Mouse (Mus musculus): ENCODE results near the gene 4930453N24Rik. TPM values are rescaled to one million over a fixed set of nuclear protein-coding genes. Genes with fewer than 3 reads are reported as not detected.
A peak's percentile ranks its signal among the peaks of the same experiment; 100 is the strongest.

Gene 4930453N24Rik
- 21.3 and 21.8 TPM in 2 replicates for polyA plus RNA-seq (2015; fragmentation: Nextera tagmentation; extraction: Ambion mirVana)

DNA sequence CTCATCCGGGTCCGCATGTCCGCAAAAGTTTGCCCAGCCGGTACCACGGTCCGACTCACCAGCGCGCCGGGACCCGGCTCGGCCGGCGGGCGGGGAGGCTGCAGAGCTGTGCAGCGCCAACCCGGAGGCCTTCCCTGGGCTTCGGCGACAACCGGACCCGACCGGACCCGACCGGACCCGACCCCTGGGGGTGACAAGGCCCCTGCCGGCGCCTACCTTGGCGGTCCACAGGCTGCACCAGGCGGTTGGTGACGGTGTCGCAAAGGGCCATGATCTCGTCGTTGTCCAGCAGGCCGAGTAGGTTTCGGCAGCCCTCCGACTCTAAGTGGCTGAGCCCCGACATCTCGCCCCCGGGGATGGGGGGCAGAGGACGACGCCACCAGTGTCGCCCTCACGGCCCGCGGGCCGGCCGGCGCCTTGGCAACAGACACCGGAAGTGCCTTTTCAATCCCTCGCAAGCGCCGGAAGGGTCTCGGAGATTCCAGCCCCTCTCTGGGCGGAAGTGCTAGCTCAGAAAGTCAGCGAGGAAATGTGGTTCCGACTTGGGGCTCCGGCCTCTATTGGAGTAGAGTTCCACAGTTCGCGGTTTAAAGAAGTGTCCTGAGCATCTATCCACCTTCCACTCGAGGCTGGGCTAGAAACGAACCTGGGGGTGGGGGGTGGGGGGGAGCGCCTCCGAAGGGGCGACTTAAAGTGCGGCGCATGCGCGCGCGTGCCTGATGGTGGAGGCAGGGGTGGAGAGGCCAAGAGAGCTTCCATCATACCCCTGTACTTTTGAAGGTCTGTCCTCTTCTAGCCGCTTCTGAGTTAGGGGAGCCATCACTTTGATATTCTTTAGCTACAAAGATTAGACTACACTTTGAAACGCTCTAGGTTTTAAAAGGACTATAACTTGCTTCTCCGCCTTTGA is at the start of gene 4930453N24Rik:
Gene 4930453N24Rik, minus strand, starts transcription at position 641 of the 910 bp plus-strand sequence.
- peak within 1 kb of the TSS; percentile 64 for H3K4me2 ChIP-seq (ENCODE audit: low read depth, low read length)
- peak within 1 kb of the TSS; percentile 88 for H3K27ac ChIP-seq (ENCODE audit: low read length)
- peak; percentile 96 for ATAC-seq (ENCODE audit: low read depth)
- WGBS = 2% methylated on average over 72 of the region's 72 CpGs
- peak within 1 kb of the TSS; percentile 94 for H3K9ac ChIP-seq (ENCODE audit: low read length)
- H3K4me3 ChIP-seq (ENCODE audit: low read length) = peak within 1 kb of the TSS; percentile 91
- no peaks in the 10 kb centered on the region; the same call in 1 of the 2 replicates for H3K4me1 ChIP-seq (replicated peaks; ENCODE audit: control insufficient read depth, insufficient read depth, low read length)
- H3K36me3 ChIP-seq (ENCODE audit: control insufficient read depth, insufficient read depth, low read length) = peaks cover 4% of the 10 kb centered on the region; the same call in 1 of the 2 replicates
- H3K27me3 ChIP-seq (ENCODE audit: control insufficient read depth, insufficient read depth, low read depth, low read length) = no peaks in the 10 kb centered on the region
- no peaks in the 10 kb centered on the region for H3K9me3 ChIP-seq (ENCODE audit: control insufficient read depth, low read length)

- 91% methylated on average over 3 of the region's 3 CpGs for WGBS
- Histone ChIP-seq H3K27me3 (ENCODE audit: control insufficient read depth, insufficient read depth, low read depth, low read length) (no peaks in the 10 kb centered on the region), H3K4me3 (ENCODE audit: low read length) (no peak overlapping the region), H3K36me3 (ENCODE audit: control insufficient read depth, insufficient read depth, low read length) (peaks cover 7% of the 10 kb centered on the region), H3K9ac (ENCODE audit: low read length) (no peak overlapping the region), H3K27ac (ENCODE audit: low read length) (no peak overlapping the region), H3K4me1 (replicated peaks; ENCODE audit: control insufficient read depth, insufficient read depth, low read length) (no peaks in the 10 kb centered on the region), H3K4me2 (ENCODE audit: low read depth, low read length) (no peak overlapping the region), H3K9me3 (ENCODE audit: control insufficient read depth, low read length) (no peaks in the 10 kb centered on the region)
- no peak for ATAC-seq (ENCODE audit: low read depth)
These were observed 46.3 kb upstream of the 4930453N24Rik start for GRCm38 (mm10) chr16:64817094-64817765.

DNA sequence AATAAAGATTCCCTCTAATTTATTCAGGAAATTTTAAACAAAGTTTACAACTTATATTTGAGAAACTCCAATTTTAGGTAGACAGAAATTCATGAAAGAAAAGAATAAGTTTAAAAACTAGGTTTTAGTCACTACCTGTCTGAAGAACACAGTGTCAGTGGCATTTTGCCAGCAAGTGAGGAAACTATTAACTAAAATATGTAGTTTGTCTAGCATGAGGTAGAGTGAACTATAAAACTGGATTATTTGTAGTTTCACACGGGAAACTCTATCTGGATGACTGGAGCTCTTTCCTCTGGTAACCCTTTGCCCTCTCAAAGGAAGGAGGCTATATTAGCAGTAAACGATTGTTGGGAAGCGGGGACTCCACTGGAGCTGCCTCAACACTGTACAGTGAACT is 32.1 kb upstream of the 4930453N24Rik start:
- Histone ChIP-seq H3K4me2 (ENCODE audit: low read depth, low read length) (no peak overlapping the region), H3K9ac (ENCODE audit: low read length) (no peak overlapping the region), H3K4me3 (ENCODE audit: low read length) (no peak overlapping the region), H3K4me1 (replicated peaks; ENCODE audit: control insufficient read depth, insufficient read depth, low read length) (no peaks in the 10 kb centered on the region), H3K9me3 (ENCODE audit: control insufficient read depth, low read length) (no peaks in the 10 kb centered on the region), H3K36me3 (ENCODE audit: control insufficient read depth, insufficient read depth, low read length) (peaks cover 8% of the 10 kb centered on the region), H3K27me3 (ENCODE audit: control insufficient read depth, insufficient read depth, low read depth, low read length) (no peaks in the 10 kb centered on the region), H3K27ac (ENCODE audit: low read length) (no peak overlapping the region)
- WGBS = 62% methylated on average over 3 of the region's 3 CpGs
- no peak for ATAC-seq (ENCODE audit: low read depth)

DNA sequence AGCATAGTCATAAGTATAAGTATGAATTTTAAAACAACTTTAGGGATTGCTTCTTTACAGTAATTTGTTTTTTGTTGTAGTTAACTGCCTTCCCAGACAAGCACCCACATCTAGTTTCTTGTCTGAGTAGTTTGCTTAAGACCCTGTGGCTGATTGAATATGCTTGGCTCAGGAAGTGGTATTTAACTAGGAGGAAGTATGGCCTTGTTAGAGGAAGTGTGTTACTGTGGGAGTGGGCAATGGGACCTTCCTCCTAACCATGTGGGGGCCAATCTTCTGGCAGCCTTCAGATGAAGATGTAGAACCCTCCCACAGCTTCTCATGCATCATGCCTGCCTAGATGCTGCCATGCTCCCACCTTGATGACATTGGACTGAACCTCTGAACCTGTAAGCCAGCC is 30.7 kb upstream of the 4930453N24Rik start:
- Histone ChIP-seq H3K4me2 (ENCODE audit: low read depth, low read length) (no peak overlapping the region), H3K9me3 (ENCODE audit: control insufficient read depth, low read length) (no peaks in the 10 kb centered on the region), H3K27me3 (ENCODE audit: control insufficient read depth, insufficient read depth, low read depth, low read length) (no peaks in the 10 kb centered on the region), H3K9ac (ENCODE audit: low read length) (no peak overlapping the region), H3K4me3 (ENCODE audit: low read length) (no peak overlapping the region), H3K36me3 (ENCODE audit: control insufficient read depth, insufficient read depth, low read length) (peaks cover 8% of the 10 kb centered on the region), H3K27ac (ENCODE audit: low read length) (no peak overlapping the region), H3K4me1 (replicated peaks; ENCODE audit: control insufficient read depth, insufficient read depth, low read length) (no peaks in the 10 kb centered on the region)
- no peak for ATAC-seq (ENCODE audit: low read depth)

GRCm38 (mm10) chr16:64800393-64800792 is 29.4 kb upstream of the 4930453N24Rik start:
- no peak overlapping the region for H3K9ac ChIP-seq (ENCODE audit: low read length)
- H3K4me3 ChIP-seq (ENCODE audit: low read length) = no peak overlapping the region
- no peak overlapping the region for H3K27ac ChIP-seq (ENCODE audit: low read length)
- 90% methylated on average over 5 of the region's 5 CpGs for WGBS
- ATAC-seq (ENCODE audit: low read depth) = no peak
- H3K9me3 ChIP-seq (ENCODE audit: control insufficient read depth, low read length) = no peaks in the 10 kb centered on the region
- no peak overlapping the region for H3K4me2 ChIP-seq (ENCODE audit: low read depth, low read length)
- H3K27me3 ChIP-seq (ENCODE audit: control insufficient read depth, insufficient read depth, low read depth, low read length) = no peaks in the 10 kb centered on the region
- H3K36me3 ChIP-seq (ENCODE audit: control insufficient read depth, insufficient read depth, low read length) = peaks cover 6% of the 10 kb centered on the region
- no peaks in the 10 kb centered on the region for H3K4me1 ChIP-seq (replicated peaks; ENCODE audit: control insufficient read depth, insufficient read depth, low read length)

DNA sequence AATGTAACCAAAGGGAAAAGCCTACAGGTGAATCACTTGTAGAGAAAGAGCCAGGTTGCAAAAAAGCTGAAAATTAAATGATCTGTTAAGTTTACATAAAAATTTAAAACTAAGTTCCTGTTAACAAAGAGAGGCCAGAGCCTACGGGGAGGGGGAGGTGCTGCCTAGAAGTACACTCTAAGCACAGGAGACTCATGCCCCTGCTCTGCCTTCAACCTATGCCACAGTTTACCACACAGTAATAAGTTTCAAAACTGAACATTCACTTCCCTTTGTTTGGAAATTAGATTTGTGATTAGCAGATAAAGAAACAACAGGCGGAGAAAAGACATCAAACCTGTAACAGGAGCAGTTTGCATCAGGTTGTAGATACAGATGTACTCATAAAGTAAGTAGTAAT is 23.8 kb upstream of the 4930453N24Rik start:
- Histone ChIP-seq H3K4me1 (replicated peaks; ENCODE audit: control insufficient read depth, insufficient read depth, low read length) (no peaks in the 10 kb centered on the region), H3K36me3 (ENCODE audit: control insufficient read depth, insufficient read depth, low read length) (no peaks in the 10 kb centered on the region), H3K9me3 (ENCODE audit: control insufficient read depth, low read length) (no peaks in the 10 kb centered on the region), H3K27me3 (ENCODE audit: control insufficient read depth, insufficient read depth, low read depth, low read length) (no peaks in the 10 kb centered on the region), H3K4me2 (ENCODE audit: low read depth, low read length) (no peak overlapping the region), H3K4me3 (ENCODE audit: low read length) (no peak overlapping the region), H3K27ac (ENCODE audit: low read length) (no peak overlapping the region), H3K9ac (ENCODE audit: low read length) (no peak overlapping the region)
- WGBS = 70% methylated on average over 2 of the region's 2 CpGs
- no peak for ATAC-seq (ENCODE audit: low read depth)

GRCm38 (mm10) chr16:64789706-64790105 is 18.7 kb upstream of the 4930453N24Rik start:
- Histone ChIP-seq H3K4me3 (ENCODE audit: low read length) (no peak overlapping the region), H3K9me3 (ENCODE audit: control insufficient read depth, low read length) (no peaks in the 10 kb centered on the region), H3K4me1 (replicated peaks; ENCODE audit: control insufficient read depth, insufficient read depth, low read length) (no peaks in the 10 kb centered on the region), H3K9ac (ENCODE audit: low read length) (no peak overlapping the region), H3K27ac (ENCODE audit: low read length) (no peak overlapping the region), H3K36me3 (ENCODE audit: control insufficient read depth, insufficient read depth, low read length) (peaks cover 6% of the 10 kb centered on the region; the same call in 1 of the 2 replicates), H3K27me3 (ENCODE audit: control insufficient read depth, insufficient read depth, low read depth, low read length) (no peaks in the 10 kb centered on the region), H3K4me2 (ENCODE audit: low read depth, low read length) (no peak overlapping the region)
- ATAC-seq (ENCODE audit: low read depth) = no peak
- WGBS = 86% methylated on average over 3 of the region's 3 CpGs

DNA sequence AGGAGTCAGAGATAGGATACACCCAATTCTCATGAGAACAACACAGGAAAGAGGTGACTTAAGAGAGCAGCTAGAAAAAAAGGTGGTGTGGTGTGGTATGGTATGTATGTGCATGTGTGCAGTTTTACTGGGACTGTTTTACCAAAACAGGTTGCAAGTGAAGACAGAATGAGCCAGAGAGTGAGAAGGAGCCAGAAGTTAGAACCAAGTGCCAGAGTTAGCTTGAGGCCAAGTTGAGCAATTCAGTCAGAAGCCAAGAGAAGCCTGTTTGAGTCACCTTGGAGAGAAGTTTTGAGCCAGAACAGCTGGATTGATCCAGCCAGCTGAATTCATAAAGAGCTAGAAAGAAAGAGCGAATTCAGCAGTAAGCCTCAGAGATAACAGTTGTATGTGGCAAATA is 4.6 kb upstream of the 4930453N24Rik start:
- peaks cover 2% of the 10 kb centered on the region; the same call in 1 of the 2 replicates for H3K36me3 ChIP-seq (ENCODE audit: control insufficient read depth, insufficient read depth, low read length)
- no peak overlapping the region for H3K27ac ChIP-seq (ENCODE audit: low read length)
- no peak for ATAC-seq (ENCODE audit: low read depth)
- no peaks in the 10 kb centered on the region for H3K4me1 ChIP-seq (replicated peaks; ENCODE audit: control insufficient read depth, insufficient read depth, low read length)
- no peak overlapping the region for H3K4me2 ChIP-seq (ENCODE audit: low read depth, low read length)
- no peaks in the 10 kb centered on the region for H3K27me3 ChIP-seq (ENCODE audit: control insufficient read depth, insufficient read depth, low read depth, low read length)
- WGBS = 72% methylated on average over 1 of the region's 1 CpGs
- no peak overlapping the region for H3K9ac ChIP-seq (ENCODE audit: low read length)
- no peaks in the 10 kb centered on the region for H3K9me3 ChIP-seq (ENCODE audit: control insufficient read depth, low read length)
- no peak overlapping the region for H3K4me3 ChIP-seq (ENCODE audit: low read length)

DNA sequence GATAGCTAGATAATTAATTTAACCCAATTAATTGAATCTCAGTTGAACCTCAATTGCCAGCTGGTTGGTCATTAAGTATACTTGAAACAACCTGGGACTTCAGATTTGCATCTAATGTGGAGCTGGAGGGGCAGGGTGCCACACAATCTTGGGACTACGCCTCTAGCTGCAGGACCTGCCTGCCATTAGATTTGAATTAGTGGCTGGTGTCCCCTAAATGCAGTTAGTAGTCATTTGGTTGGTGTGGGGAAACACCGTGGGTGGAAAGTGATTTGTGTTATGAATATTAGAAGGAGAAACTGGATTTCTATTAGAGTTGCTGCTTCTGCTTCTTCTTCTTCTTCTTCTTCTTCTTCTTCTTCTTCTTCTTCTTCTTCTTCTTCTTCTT is 464 bp upstream of the 4930453N24Rik start:
- H3K9me3 ChIP-seq (ENCODE audit: control insufficient read depth, low read length) = no peaks in the 10 kb centered on the region
- ATAC-seq (ENCODE audit: low read depth) = no peak
- H3K4me1 ChIP-seq (replicated peaks; ENCODE audit: control insufficient read depth, insufficient read depth, low read length) = no peaks in the 10 kb centered on the region; the same call in 1 of the 2 replicates
- H3K4me3 ChIP-seq (ENCODE audit: low read length) = peak overlapping the region; percentile 91
- peaks cover 2% of the 10 kb centered on the region; the same call in 1 of the 2 replicates for H3K36me3 ChIP-seq (ENCODE audit: control insufficient read depth, insufficient read depth, low read length)
- no peak overlapping the region; the same call in 1 of the 2 replicates for H3K9ac ChIP-seq (ENCODE audit: low read length)
- no peak overlapping the region for H3K27ac ChIP-seq (ENCODE audit: low read length)
- H3K4me2 ChIP-seq (ENCODE audit: low read depth, low read length) = peak overlapping the region; percentile 64
- 86% methylated on average over 2 of the region's 2 CpGs for WGBS
- no peaks in the 10 kb centered on the region for H3K27me3 ChIP-seq (ENCODE audit: control insufficient read depth, insufficient read depth, low read depth, low read length)
